Mouse (Mus musculus): ENCODE data around the gene Hist1h3f. TPM values are rescaled to one million over a fixed set of nuclear protein-coding genes. Genes with fewer than 3 reads are reported as not detected.

The Hist1h3f gene
- polyA plus RNA-seq, 1 experiment, result 11.5 TPM

Other genes with a start within 250 kb of the Hist1h3f start
- 0.86 and 1.1 TPM in 2 replicates for gene Zfp322a, start 174.8 kb upstream of the Hist1h3f start, polyA plus RNA-seq (2012; rRNA removed)
- 2.5 and 3.4 TPM in 2 replicates for gene Abt1, start 120.2 kb upstream of the Hist1h3f start, polyA plus RNA-seq (2012; rRNA removed)
- 0.05 TPM in 1 of 2 replicates, not detected in the other for gene Btn1a1, start 78.2 kb upstream of the Hist1h3f start, polyA plus RNA-seq (2012; rRNA removed)
- not detected in 2 replicates for gene Btn2a2, start 55.2 kb upstream of the Hist1h3f start, polyA plus RNA-seq (2012; rRNA removed)
- gene Hist1h4h, start 13.0 kb upstream of the Hist1h3f start, polyA plus RNA-seq (2012; rRNA removed), result 61.1 and 64.4 TPM in 2 replicates
- gene Hist1h2af, start 10.1 kb upstream of the Hist1h3f start, polyA plus RNA-seq (2012; rRNA removed), result 294 and 1,013 TPM in 2 replicates
- gene Hist1h3g, start 8.6 kb upstream of the Hist1h3f start, polyA plus RNA-seq (2012; rRNA removed), result 48.3 and 64.0 TPM in 2 replicates
- gene Hist1h2bh, start 660 bp upstream of the Hist1h3f start, polyA plus RNA-seq (2012; rRNA removed), result 5.4 and 6.9 TPM in 2 replicates
- gene Hist1h4f, start 7.6 kb downstream of the Hist1h3f start, polyA plus RNA-seq (2012; rRNA removed), result 11.2 and 13.2 TPM in 2 replicates
- gene Hist1h1d, start 9.2 kb downstream of the Hist1h3f start, polyA plus RNA-seq (2012; rRNA removed), result 0.21 and 0.27 TPM in 2 replicates
- gene Hist1h3e, start 18.3 kb downstream of the Hist1h3f start, polyA plus RNA-seq (2012; rRNA removed), result 47.5 and 78.7 TPM in 2 replicates
- gene Hist1h2ae, start 27.2 kb downstream of the Hist1h3f start, polyA plus RNA-seq (2012; rRNA removed), result 24.2 and 35.8 TPM in 2 replicates
- 52.2 and 87.2 TPM in 2 replicates for gene Hist1h2bg, start 27.3 kb downstream of the Hist1h3f start, polyA plus RNA-seq (2012; rRNA removed)
- gene Hist1h2bf, start 30.1 kb downstream of the Hist1h3f start, polyA plus RNA-seq (2012; rRNA removed), result 15.9 and 25.7 TPM in 2 replicates
- gene Hist1h2ad, start 30.3 kb downstream of the Hist1h3f start, polyA plus RNA-seq (2012; rRNA removed), result 17.3 and 24.2 TPM in 2 replicates
- 18.4 and 28.3 TPM in 2 replicates for gene Hist1h3d, start 31.7 kb downstream of the Hist1h3f start, polyA plus RNA-seq (2012; rRNA removed)
- 10.1 and 14.2 TPM in 2 replicates for gene Hist1h4d, start 37.5 kb downstream of the Hist1h3f start, polyA plus RNA-seq (2012; rRNA removed)
- 2.6 and 3.4 TPM in 2 replicates for gene Hist1h2be, start 77.1 kb downstream of the Hist1h3f start, polyA plus RNA-seq (2012; rRNA removed)
- 2.3 and 2.7 TPM in 2 replicates for gene Hist1h1e, start 78.5 kb downstream of the Hist1h3f start, polyA plus RNA-seq (2012; rRNA removed)
- 2.6 and 3.1 TPM in 2 replicates for gene Hist1h2ac, start 139.9 kb downstream of the Hist1h3f start, polyA plus RNA-seq (2012; rRNA removed)
- 251 and 289 TPM in 2 replicates for gene Hist1h2bc, start 140.1 kb downstream of the Hist1h3f start, polyA plus RNA-seq (2012; rRNA removed)
- gene Hist1h1t, start 151.8 kb downstream of the Hist1h3f start, polyA plus RNA-seq (2012; rRNA removed), result not detected in 2 replicates
- gene Hist1h4c, start 154.4 kb downstream of the Hist1h3f start, polyA plus RNA-seq (2012; rRNA removed), result 9.0 and 13.0 TPM in 2 replicates
- gene Hfe, start 166.8 kb downstream of the Hist1h3f start, polyA plus RNA-seq (2012; rRNA removed), result 11.5 and 18.9 TPM in 2 replicates
- gene Hist1h1c, start 194.8 kb downstream of the Hist1h3f start, polyA plus RNA-seq (2012; rRNA removed), result 35.1 and 42.3 TPM in 2 replicates
- 43.8 and 64.9 TPM in 2 replicates for gene Hist1h3c, start 201.6 kb downstream of the Hist1h3f start, polyA plus RNA-seq (2012; rRNA removed)
- 18.2 and 27.3 TPM in 2 replicates for gene Hist1h2bb, start 202.7 kb downstream of the Hist1h3f start, polyA plus RNA-seq (2012; rRNA removed)
- 36.8 and 63.0 TPM in 2 replicates for gene Hist1h2ab, start 207.1 kb downstream of the Hist1h3f start, polyA plus RNA-seq (2012; rRNA removed)
- 36.8 and 58.4 TPM in 2 replicates for gene Hist1h3b, start 208.2 kb downstream of the Hist1h3f start, polyA plus RNA-seq (2012; rRNA removed)
- gene Hist1h4b, start 213.0 kb downstream of the Hist1h3f start, polyA plus RNA-seq (2012; rRNA removed), result 6.5 and 10.1 TPM in 2 replicates
- 17.5 and 20.9 TPM in 2 replicates for gene Hist1h4a, start 217.2 kb downstream of the Hist1h3f start, polyA plus RNA-seq (2012; rRNA removed)
- 37.1 and 48.7 TPM in 2 replicates for gene Hist1h3a, start 218.3 kb downstream of the Hist1h3f start, polyA plus RNA-seq (2012; rRNA removed)
- gene Hist1h1a, start 219.6 kb downstream of the Hist1h3f start, polyA plus RNA-seq (2012; rRNA removed), result 0.79 and 1.0 TPM in 2 replicates
- gene Trim38, start 225.9 kb downstream of the Hist1h3f start, polyA plus RNA-seq (2012; rRNA removed), result 0.09 TPM in 1 of 2 replicates, not detected in the other

Data from ovary, adult 2 months (tissue).